Mouse (Mus musculus): ENCODE results near the gene Gfy. TPM values are rescaled to one million over a fixed set of nuclear protein-coding genes. Genes with fewer than 3 reads are reported as not detected.

Gene Gfy
- polyA plus RNA-seq, 1 experiment from 2014 or later, result 0.13 TPM

GRCm38 (mm10) chr7:45135993-45136567 lies 43.3 kb downstream of the Gfy start, which contains the start of the genes Gm45713 and Flt3l:
Gm45713 (minus strand) TSS chr7:45136231.
Flt3l (minus strand) TSS chr7:45136432.
- DNase-seq (ENCODE audit: low spot score) (peak; percentile 91), ATAC-seq (replicated peaks; ENCODE audit: low FRiP score) (peak; percentile 77)
- H3K4me3 ChIP-seq (ENCODE audit: low read depth, low read length), result peak within 1 kb of the TSS; percentile 40
- no peaks in the 10 kb centered on the region for H3K36me3 ChIP-seq (ENCODE audit: control insufficient read depth, insufficient read depth, low read length)
- H3K4me2 ChIP-seq (ENCODE audit: low read depth, low read length, severe bottlenecking), result peak within 1 kb of the TSS; percentile 74
- no peaks in the 10 kb centered on the region for H3K9me3 ChIP-seq (ENCODE audit: control insufficient read depth, low read length)
- H3K9ac ChIP-seq (ENCODE audit: low read length), result peak within 1 kb of the TSS; percentile 61
- H3K27me3 ChIP-seq (ENCODE audit: control insufficient read depth, insufficient read depth, low read length), result peaks cover 2% of the 10 kb centered on the region; the same call in 1 of the 2 replicates
- 4% methylated on average over 29 of the region's 29 CpGs for WGBS
- peak within 1 kb of the TSS; percentile 6; the same call in 1 of the 2 replicates for H3K27ac ChIP-seq (ENCODE audit: low read depth, low read length)
- H3K4me1 ChIP-seq (replicated peaks; ENCODE audit: control insufficient read depth, insufficient read depth, low read length), result peaks cover 4% of the 10 kb centered on the region; the same call in 1 of the 2 replicates

GRCm38 (mm10) chr7:45135370-45135769 lies 44.0 kb downstream of the Gfy start:
- H3K27me3 ChIP-seq (ENCODE audit: control insufficient read depth, insufficient read depth, low read length), result peaks cover 2% of the 10 kb centered on the region; the same call in 1 of the 2 replicates
- H3K4me3 ChIP-seq (ENCODE audit: low read depth, low read length), result no peak overlapping the region
- H3K9me3 ChIP-seq (ENCODE audit: control insufficient read depth, low read length), result no peaks in the 10 kb centered on the region
- 87% methylated on average over 3 of the region's 3 CpGs for WGBS
- ATAC-seq (replicated peaks; ENCODE audit: low FRiP score), result no peak
- H3K36me3 ChIP-seq (ENCODE audit: control insufficient read depth, insufficient read depth, low read length), result no peaks in the 10 kb centered on the region
- H3K9ac ChIP-seq (ENCODE audit: low read length), result no peak overlapping the region
- peaks cover 4% of the 10 kb centered on the region; the same call in 1 of the 2 replicates for H3K4me1 ChIP-seq (replicated peaks; ENCODE audit: control insufficient read depth, insufficient read depth, low read length)
- H3K4me2 ChIP-seq (ENCODE audit: low read depth, low read length, severe bottlenecking), result no peak overlapping the region; the same call in 1 of the 2 replicates
- DNase-seq (ENCODE audit: low spot score), result no peak
- no peak overlapping the region for H3K27ac ChIP-seq (ENCODE audit: low read depth, low read length)

GRCm38 (mm10) chr7:45134544-45135026 lies 44.8 kb downstream of the Gfy start:
- ATAC-seq (replicated peaks; ENCODE audit: low FRiP score) (no peak), DNase-seq (ENCODE audit: low spot score) (no peak)
- Histone ChIP-seq H3K27ac (ENCODE audit: low read depth, low read length) (no peak overlapping the region), H3K4me3 (ENCODE audit: low read depth, low read length) (no peak overlapping the region), H3K4me1 (replicated peaks; ENCODE audit: control insufficient read depth, insufficient read depth, low read length) (peaks cover 7% of the 10 kb centered on the region; the same call in 1 of the 2 replicates), H3K36me3 (ENCODE audit: control insufficient read depth, insufficient read depth, low read length) (no peaks in the 10 kb centered on the region), H3K9ac (ENCODE audit: low read length) (no peak overlapping the region), H3K9me3 (ENCODE audit: control insufficient read depth, low read length) (no peaks in the 10 kb centered on the region), H3K4me2 (ENCODE audit: low read depth, low read length, severe bottlenecking) (no peak overlapping the region), H3K27me3 (ENCODE audit: control insufficient read depth, insufficient read depth, low read length) (peaks cover 2% of the 10 kb centered on the region; the same call in 1 of the 2 replicates)
- 7% methylated on average over 12 of the region's 12 CpGs for WGBS

GRCm38 (mm10) chr7:45133446-45134159 lies 45.8 kb downstream of the Gfy start:
- no peak overlapping the region for H3K4me3 ChIP-seq (ENCODE audit: low read depth, low read length)
- no peaks in the 10 kb centered on the region for H3K36me3 ChIP-seq (ENCODE audit: control insufficient read depth, insufficient read depth, low read length)
- 78% methylated on average over 8 of the region's 8 CpGs for WGBS
- H3K9ac ChIP-seq (ENCODE audit: low read length), result no peak overlapping the region
- ATAC-seq (replicated peaks; ENCODE audit: low FRiP score) (no peak), DNase-seq (ENCODE audit: low spot score) (no peak)
- no peak overlapping the region for H3K27ac ChIP-seq (ENCODE audit: low read depth, low read length)
- no peak overlapping the region for H3K4me2 ChIP-seq (ENCODE audit: low read depth, low read length, severe bottlenecking)
- peaks cover 2% of the 10 kb centered on the region; the same call in 1 of the 2 replicates for H3K27me3 ChIP-seq (ENCODE audit: control insufficient read depth, insufficient read depth, low read length)
- no peaks in the 10 kb centered on the region for H3K9me3 ChIP-seq (ENCODE audit: control insufficient read depth, low read length)
- peaks cover 8% of the 10 kb centered on the region; the same call in 1 of the 2 replicates for H3K4me1 ChIP-seq (replicated peaks; ENCODE audit: control insufficient read depth, insufficient read depth, low read length)

- H3K4me3 ChIP-seq (ENCODE audit: low read depth, low read length), result no peak overlapping the region
- no peak for DNase-seq (ENCODE audit: low spot score)
- ATAC-seq (replicated peaks; ENCODE audit: low FRiP score), result no peak
- WGBS, result 80% methylated on average over 11 of the region's 11 CpGs
- no peaks in the 10 kb centered on the region for H3K9me3 ChIP-seq (ENCODE audit: control insufficient read depth, low read length)
- no peak overlapping the region for H3K9ac ChIP-seq (ENCODE audit: low read length)
- peaks cover 14% of the 10 kb centered on the region for H3K4me1 ChIP-seq (replicated peaks; ENCODE audit: control insufficient read depth, insufficient read depth, low read length)
- peaks cover under 1% of the 10 kb centered on the region; the same call in 1 of the 2 replicates for H3K36me3 ChIP-seq (ENCODE audit: control insufficient read depth, insufficient read depth, low read length)
- no peak overlapping the region for H3K4me2 ChIP-seq (ENCODE audit: low read depth, low read length, severe bottlenecking)
- H3K27me3 ChIP-seq (ENCODE audit: control insufficient read depth, insufficient read depth, low read length), result no peaks in the 10 kb centered on the region; the same call in 1 of the 2 replicates
- H3K27ac ChIP-seq (ENCODE audit: low read depth, low read length), result no peak overlapping the region
Observed at GRCm38 (mm10) chr7:45131850-45132249, 47.5 kb downstream of the Gfy start.

- Histone ChIP-seq H3K4me3 (ENCODE audit: low read depth, low read length) (peak overlapping the region; percentile 97), H3K4me2 (ENCODE audit: low read depth, low read length, severe bottlenecking) (peak overlapping the region; percentile 68), H3K27ac (ENCODE audit: low read depth, low read length) (peak overlapping the region; percentile 90; the same call in 1 of the 2 replicates), H3K9me3 (ENCODE audit: control insufficient read depth, low read length) (no peaks in the 10 kb centered on the region), H3K36me3 (ENCODE audit: control insufficient read depth, insufficient read depth, low read length) (peaks cover 9% of the 10 kb centered on the region), H3K27me3 (ENCODE audit: control insufficient read depth, insufficient read depth, low read length) (no peaks in the 10 kb centered on the region), H3K4me1 (replicated peaks; ENCODE audit: control insufficient read depth, insufficient read depth, low read length) (peaks cover 18% of the 10 kb centered on the region), H3K9ac (ENCODE audit: low read length) (peak overlapping the region; percentile 81)
- ATAC-seq (replicated peaks; ENCODE audit: low FRiP score) (no peak), DNase-seq (ENCODE audit: low spot score) (no peak)
- WGBS, result 60% methylated on average over 15 of the region's 15 CpGs
Observed at GRCm38 (mm10) chr7:45129776-45130512, 49.4 kb downstream of the Gfy start.

GRCm38 (mm10) chr7:45129318-45129717 lies 50.1 kb downstream of the Gfy start:
- H3K9ac ChIP-seq (ENCODE audit: low read length), result peak overlapping the region; percentile 81
- H3K27me3 ChIP-seq (ENCODE audit: control insufficient read depth, insufficient read depth, low read length), result no peaks in the 10 kb centered on the region
- peak overlapping the region; percentile 90 for H3K27ac ChIP-seq (ENCODE audit: low read depth, low read length)
- H3K36me3 ChIP-seq (ENCODE audit: control insufficient read depth, insufficient read depth, low read length), result peaks cover 9% of the 10 kb centered on the region
- H3K4me2 ChIP-seq (ENCODE audit: low read depth, low read length, severe bottlenecking), result peak overlapping the region; percentile 68
- DNase-seq (ENCODE audit: low spot score) (no peak), ATAC-seq (replicated peaks; ENCODE audit: low FRiP score) (no peak; the same call in 1 of the 2 replicates)
- WGBS, result 1% methylated on average over 17 of the region's 17 CpGs
- H3K4me3 ChIP-seq (ENCODE audit: low read depth, low read length), result peak overlapping the region; percentile 97
- H3K4me1 ChIP-seq (replicated peaks; ENCODE audit: control insufficient read depth, insufficient read depth, low read length), result peaks cover 22% of the 10 kb centered on the region
- H3K9me3 ChIP-seq (ENCODE audit: control insufficient read depth, low read length), result no peaks in the 10 kb centered on the region

GRCm38 (mm10) chr7:45128624-45129246 lies 50.6 kb downstream of the Gfy start, which contains the start of gene Rpl13a:
Rpl13a (minus strand) TSS chr7:45128761.
- Histone ChIP-seq H3K27ac (ENCODE audit: low read depth, low read length) (peak within 1 kb of the TSS; percentile 90), H3K27me3 (ENCODE audit: control insufficient read depth, insufficient read depth, low read length) (no peaks in the 10 kb centered on the region), H3K9me3 (ENCODE audit: control insufficient read depth, low read length) (no peaks in the 10 kb centered on the region), H3K4me2 (ENCODE audit: low read depth, low read length, severe bottlenecking) (peak within 1 kb of the TSS; percentile 97), H3K9ac (ENCODE audit: low read length) (peak within 1 kb of the TSS; percentile 100), H3K36me3 (ENCODE audit: control insufficient read depth, insufficient read depth, low read length) (peaks cover 9% of the 10 kb centered on the region), H3K4me3 (ENCODE audit: low read depth, low read length) (peak within 1 kb of the TSS; percentile 97), H3K4me1 (replicated peaks; ENCODE audit: control insufficient read depth, insufficient read depth, low read length) (peaks cover 22% of the 10 kb centered on the region)
- ATAC-seq (replicated peaks; ENCODE audit: low FRiP score), result peak; percentile 93
- 0% methylated on average over 48 of the region's 48 CpGs for WGBS
- DNase-seq (ENCODE audit: low spot score), result peak; percentile 99

Measured in forebrain, embryonic 11.5 days (tissue).